Mouse (Mus musculus): ENCODE data around the gene Riok2. TPM values are rescaled to one million over a fixed set of nuclear protein-coding genes. Genes with fewer than 3 reads are reported as not detected.

Riok2 gene
- polyA plus RNA-seq, 1 experiment, result 5.7 TPM

DNA sequence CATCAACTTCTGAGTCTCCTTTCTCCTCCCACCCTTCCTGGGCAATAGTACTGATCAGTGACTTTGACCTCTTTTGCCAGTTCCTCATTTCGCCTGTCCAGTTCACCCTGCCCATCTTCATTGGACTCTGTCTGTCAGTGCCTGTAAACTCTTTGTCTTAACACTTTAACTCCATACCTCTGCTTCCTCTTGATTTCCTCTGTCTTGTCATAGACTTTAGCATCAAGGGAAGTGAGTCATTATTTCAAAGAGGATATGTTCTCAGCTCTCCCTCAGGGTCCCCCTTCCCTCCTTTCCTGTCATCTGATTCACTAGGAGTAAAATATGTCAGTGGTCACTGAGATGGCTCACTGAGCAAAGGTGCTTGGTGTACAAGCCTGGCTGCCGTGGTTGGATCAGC lies 24.6 kb downstream of the Riok2 start:
- no peaks in the 10 kb centered on the region for H3K27me3 ChIP-seq (ENCODE audit: control insufficient read depth, insufficient read depth, low read length)
- no peak overlapping the region for H3K27ac ChIP-seq (ENCODE audit: control insufficient read depth, insufficient read depth, low read depth, low read length)
- no peak for TF ChIP-seq POLR2A (IDR thresholded peaks at IDR 0.05; ENCODE audit: control insufficient read depth, low read depth, low read length)
- TF ChIP-seq CTCF (IDR thresholded peaks at IDR 0.05; ENCODE audit: control insufficient read depth, insufficient read depth, insufficient replicate concordance, low read depth, low read length), result no peak
- H3K4me3 ChIP-seq (ENCODE audit: control insufficient read depth, low read depth, low read length), result no peak overlapping the region
- H3K36me3 ChIP-seq (ENCODE audit: control insufficient read depth, insufficient read depth, low read length), result no peaks in the 10 kb centered on the region
- no peaks in the 10 kb centered on the region for H3K4me1 ChIP-seq (ENCODE audit: control insufficient read depth, insufficient read depth, low read length)

DNA sequence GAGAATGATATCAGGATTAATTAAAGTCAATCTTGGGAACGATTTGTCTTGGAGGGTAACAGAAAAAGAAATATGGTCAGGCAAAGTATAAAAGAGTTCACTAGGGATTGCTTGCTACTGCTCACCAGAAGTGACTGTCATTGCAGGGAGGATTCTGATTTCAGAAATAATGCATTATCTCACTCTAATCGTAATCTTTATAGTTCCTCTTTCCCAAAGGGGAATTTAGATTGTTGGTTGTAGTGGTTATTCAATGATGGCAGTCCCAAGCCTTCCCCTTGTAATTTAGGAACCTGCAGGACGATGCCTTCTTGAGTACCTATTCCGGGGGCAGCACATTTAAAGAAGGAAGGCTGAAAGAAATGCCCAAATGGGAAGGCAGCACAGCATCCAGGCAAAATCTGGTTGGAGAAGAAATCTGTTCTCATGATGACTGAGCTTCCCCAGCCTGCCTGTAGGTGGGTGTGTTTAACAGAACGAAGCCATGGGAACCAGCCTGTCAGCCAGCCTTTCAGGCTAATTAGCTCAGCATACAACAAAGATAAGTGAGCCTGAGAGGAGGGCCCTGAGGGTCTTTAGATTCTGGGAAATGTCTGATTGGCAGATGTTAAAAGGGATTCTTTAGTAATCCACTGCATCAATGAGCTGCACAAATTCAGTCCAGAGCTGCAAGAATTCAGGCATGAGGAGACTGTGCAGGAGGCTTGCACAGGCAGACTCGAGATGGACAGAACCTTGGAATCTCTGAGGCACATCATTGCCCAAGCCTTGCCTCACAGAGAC lies 28.3 kb downstream of the Riok2 start, which contains the start of gene Lix1:
Gene Lix1, plus strand, starts transcription at position 451 of the 783 bp plus-strand sequence.
- H3K27ac ChIP-seq (ENCODE audit: control insufficient read depth, insufficient read depth, low read depth, low read length), result no peak within 1 kb of the TSS
- TF ChIP-seq POLR2A (IDR thresholded peaks at IDR 0.05; ENCODE audit: control insufficient read depth, low read depth, low read length) (no peak), CTCF (IDR thresholded peaks at IDR 0.05; ENCODE audit: control insufficient read depth, insufficient read depth, insufficient replicate concordance, low read depth, low read length) (peak; percentile 14; the same call in 1 of the 2 replicates)
- no peaks in the 10 kb centered on the region for H3K4me1 ChIP-seq (ENCODE audit: control insufficient read depth, insufficient read depth, low read length)
- no peaks in the 10 kb centered on the region for H3K27me3 ChIP-seq (ENCODE audit: control insufficient read depth, insufficient read depth, low read length)
- H3K4me3 ChIP-seq (ENCODE audit: control insufficient read depth, low read depth, low read length), result no peak within 1 kb of the TSS
- no peaks in the 10 kb centered on the region for H3K36me3 ChIP-seq (ENCODE audit: control insufficient read depth, insufficient read depth, low read length)

DNA sequence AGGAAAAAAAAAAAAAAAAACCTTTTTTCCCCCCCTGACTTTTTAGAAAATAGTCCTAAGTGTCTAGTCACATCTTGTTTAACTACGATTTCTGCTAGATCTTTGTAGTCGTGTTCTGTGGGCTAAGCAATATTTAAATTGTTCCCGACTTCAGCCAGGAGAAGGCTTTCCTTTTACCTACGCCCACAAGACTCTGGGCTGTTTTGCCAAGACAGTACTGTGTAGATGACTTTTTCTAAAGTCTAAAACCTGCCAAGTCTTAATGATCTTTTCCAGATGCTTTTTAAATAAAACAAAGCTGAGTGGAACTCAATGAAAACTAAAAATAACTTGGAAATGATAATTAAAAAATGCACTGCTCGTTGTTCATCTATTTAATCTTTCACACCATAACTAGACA lies 28.9 kb downstream of the Riok2 start:
- Histone ChIP-seq H3K27ac (ENCODE audit: control insufficient read depth, insufficient read depth, low read depth, low read length) (no peak overlapping the region), H3K4me3 (ENCODE audit: control insufficient read depth, low read depth, low read length) (no peak overlapping the region)

DNA sequence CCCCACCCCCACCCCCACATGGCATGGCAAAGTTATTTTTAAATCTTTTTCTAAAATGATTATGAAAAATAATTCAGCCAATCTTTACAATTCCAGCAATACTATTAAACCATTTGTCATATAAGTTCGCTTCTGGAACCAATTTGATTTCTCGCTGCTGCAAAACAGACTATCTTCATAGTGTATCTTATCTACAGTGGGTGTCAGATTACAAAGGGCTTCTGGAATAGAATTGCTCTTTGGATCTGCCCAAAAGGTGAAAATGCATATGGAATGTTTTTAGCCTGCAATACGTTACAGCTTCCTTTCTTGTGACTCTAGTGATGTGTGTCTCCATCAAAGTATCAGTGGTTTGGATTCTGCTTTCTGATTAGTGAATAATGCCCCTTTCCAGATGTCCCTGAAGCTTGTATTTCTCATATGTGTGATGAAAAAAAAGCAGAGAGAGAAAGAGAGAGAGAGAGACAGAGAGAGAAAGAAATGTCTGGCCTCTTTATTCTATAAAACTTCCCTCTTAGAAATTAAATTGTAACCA lies 29.5 kb downstream of the Riok2 start:
- TF ChIP-seq POLR2A (IDR thresholded peaks at IDR 0.05; ENCODE audit: control insufficient read depth, low read depth, low read length) (no peak), CTCF (IDR thresholded peaks at IDR 0.05; ENCODE audit: control insufficient read depth, insufficient read depth, insufficient replicate concordance, low read depth, low read length) (no peak)
- no peak overlapping the region for H3K27ac ChIP-seq (ENCODE audit: control insufficient read depth, insufficient read depth, low read depth, low read length)
- no peaks in the 10 kb centered on the region for H3K27me3 ChIP-seq (ENCODE audit: control insufficient read depth, insufficient read depth, low read length)
- no peaks in the 10 kb centered on the region for H3K4me1 ChIP-seq (ENCODE audit: control insufficient read depth, insufficient read depth, low read length)
- no peak overlapping the region for H3K4me3 ChIP-seq (ENCODE audit: control insufficient read depth, low read depth, low read length)
- H3K36me3 ChIP-seq (ENCODE audit: control insufficient read depth, insufficient read depth, low read length), result no peaks in the 10 kb centered on the region

More for the DNA sequence above, 28.9 kb downstream of the Riok2 start:
- Histone ChIP-seq H3K4me1 (ENCODE audit: control insufficient read depth, insufficient read depth, low read length) (no peaks in the 10 kb centered on the region), H3K36me3 (ENCODE audit: control insufficient read depth, insufficient read depth, low read length) (no peaks in the 10 kb centered on the region), H3K27me3 (ENCODE audit: control insufficient read depth, insufficient read depth, low read length) (no peaks in the 10 kb centered on the region)
- no peak for TF ChIP-seq CTCF (IDR thresholded peaks at IDR 0.05; ENCODE audit: control insufficient read depth, insufficient read depth, insufficient replicate concordance, low read depth, low read length)

DNA sequence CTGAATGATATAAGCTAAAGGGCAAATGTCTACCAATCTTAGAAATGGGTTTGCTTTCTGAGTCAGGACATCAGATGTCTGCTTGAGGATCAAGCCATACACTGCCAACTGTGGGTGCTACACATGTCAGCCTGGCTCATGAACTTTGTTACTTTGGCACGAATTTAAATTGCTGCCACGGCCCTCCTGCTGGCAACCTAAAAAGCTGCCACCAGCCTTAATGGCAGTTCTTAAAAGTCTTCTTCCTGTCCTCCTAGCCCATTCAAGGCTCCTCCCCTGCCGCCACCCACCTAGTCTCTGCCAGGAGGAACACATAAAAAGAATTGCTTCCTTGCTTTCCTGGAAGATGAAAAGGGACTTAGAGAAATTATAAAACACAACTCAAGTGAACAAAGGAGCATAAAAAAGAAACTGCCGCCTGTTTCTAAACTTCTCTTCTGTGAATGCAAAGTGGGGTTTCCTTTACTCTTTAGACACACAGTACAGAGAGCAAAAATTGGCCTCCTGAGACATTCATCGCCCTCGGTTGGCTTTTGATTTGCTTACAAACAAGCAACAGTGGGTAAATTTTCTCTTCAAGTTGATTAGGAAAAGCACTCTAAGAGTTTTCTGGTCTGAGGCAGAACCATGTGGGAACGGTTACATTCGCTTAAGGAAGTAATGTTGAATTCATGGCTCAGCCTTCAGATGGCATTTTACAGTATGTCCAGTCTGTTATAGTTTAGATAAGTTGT lies 30.9 kb downstream of the Riok2 start:
- Histone ChIP-seq H3K27ac (ENCODE audit: control insufficient read depth, insufficient read depth, low read depth, low read length) (no peak overlapping the region), H3K4me3 (ENCODE audit: control insufficient read depth, low read depth, low read length) (no peak overlapping the region), H3K27me3 (ENCODE audit: control insufficient read depth, insufficient read depth, low read length) (no peaks in the 10 kb centered on the region), H3K4me1 (ENCODE audit: control insufficient read depth, insufficient read depth, low read length) (no peaks in the 10 kb centered on the region), H3K36me3 (ENCODE audit: control insufficient read depth, insufficient read depth, low read length) (no peaks in the 10 kb centered on the region)
- TF ChIP-seq POLR2A (IDR thresholded peaks at IDR 0.05; ENCODE audit: control insufficient read depth, low read depth, low read length) (no peak), CTCF (IDR thresholded peaks at IDR 0.05; ENCODE audit: control insufficient read depth, insufficient read depth, insufficient replicate concordance, low read depth, low read length) (no peak)

DNA sequence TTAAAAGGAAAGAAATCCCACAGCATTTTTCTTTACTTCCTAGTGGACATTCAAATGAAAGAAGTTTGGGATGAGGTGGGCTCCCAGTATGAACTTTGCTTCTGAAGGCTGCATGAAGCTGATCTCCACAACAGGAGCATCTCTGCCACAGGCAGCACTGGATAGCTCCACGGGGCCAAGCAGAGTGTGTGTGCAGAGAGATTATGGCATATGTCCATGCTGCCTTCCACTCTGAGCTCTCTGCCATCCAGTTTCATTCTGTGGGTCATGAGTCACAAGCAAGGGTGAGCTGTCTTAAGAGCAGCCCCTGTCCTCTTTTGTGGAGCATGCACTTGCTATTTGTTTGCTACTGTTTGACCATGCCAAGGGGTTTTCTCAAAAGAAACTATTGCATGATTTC lies 31.5 kb downstream of the Riok2 start:
- H3K4me1 ChIP-seq (ENCODE audit: control insufficient read depth, insufficient read depth, low read length), result no peaks in the 10 kb centered on the region
- no peak overlapping the region for H3K27ac ChIP-seq (ENCODE audit: control insufficient read depth, insufficient read depth, low read depth, low read length)
- no peaks in the 10 kb centered on the region for H3K27me3 ChIP-seq (ENCODE audit: control insufficient read depth, insufficient read depth, low read length)
- no peak for TF ChIP-seq CTCF (IDR thresholded peaks at IDR 0.05; ENCODE audit: control insufficient read depth, insufficient read depth, insufficient replicate concordance, low read depth, low read length)
- TF ChIP-seq POLR2A (IDR thresholded peaks at IDR 0.05; ENCODE audit: control insufficient read depth, low read depth, low read length), result no peak
- H3K4me3 ChIP-seq (ENCODE audit: control insufficient read depth, low read depth, low read length), result no peak overlapping the region
- H3K36me3 ChIP-seq (ENCODE audit: control insufficient read depth, insufficient read depth, low read length), result no peaks in the 10 kb centered on the region

DNA sequence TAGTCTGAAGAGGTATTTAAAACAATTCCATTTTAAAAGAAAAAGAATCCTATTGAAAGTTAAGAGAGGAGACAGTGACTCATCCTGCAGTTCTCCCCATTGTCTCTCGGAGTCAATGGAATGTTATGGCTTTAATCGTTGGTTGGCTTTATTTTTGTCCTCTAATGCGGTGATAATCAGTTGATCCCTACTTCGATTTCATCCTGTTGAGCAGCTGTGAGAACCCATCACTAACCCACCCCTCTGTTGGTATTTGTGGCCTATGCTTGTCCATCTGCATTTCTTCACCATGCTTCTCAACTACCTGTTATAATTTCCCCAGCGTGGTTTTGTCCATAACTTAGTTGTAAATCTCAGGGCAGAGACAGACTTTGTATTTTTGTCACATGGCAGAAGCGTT lies 34.0 kb downstream of the Riok2 start:
- Histone ChIP-seq H3K4me3 (ENCODE audit: control insufficient read depth, low read depth, low read length) (no peak overlapping the region), H3K27me3 (ENCODE audit: control insufficient read depth, insufficient read depth, low read length) (no peaks in the 10 kb centered on the region), H3K27ac (ENCODE audit: control insufficient read depth, insufficient read depth, low read depth, low read length) (no peak overlapping the region), H3K4me1 (ENCODE audit: control insufficient read depth, insufficient read depth, low read length) (no peaks in the 10 kb centered on the region), H3K36me3 (ENCODE audit: control insufficient read depth, insufficient read depth, low read length) (no peaks in the 10 kb centered on the region)
- no peak for TF ChIP-seq POLR2A (IDR thresholded peaks at IDR 0.05; ENCODE audit: control insufficient read depth, low read depth, low read length)
- TF ChIP-seq CTCF (IDR thresholded peaks at IDR 0.05; ENCODE audit: control insufficient read depth, insufficient read depth, insufficient replicate concordance, low read depth, low read length), result no peak

All from testis, adult 2 months (tissue).